Mouse (Mus musculus) embryo, embryonic 11.5 days (tissue): ENCODE measurements around the gene Tmem79.
"Not testable (repeated sequence)": the region's sequence is repeated elsewhere in the genome, so short reads cannot be mapped to it uniquely, and the experiment has no call there.

ENCODE experiments used
- DNase-seq: peaks from one replicate; pipeline ENCODE4 v3.0.0-alpha.2; 2012; ENCODE audit warnings: low read depth, low spot score

Tmem79 gene

GRCm38 (mm10) chr3:88354396-88355165 is 18.6 kb upstream of the Tmem79 start:
- no peak for DNase-seq

GRCm38 (mm10) chr3:88352907-88353306 is 17.0 kb upstream of the Tmem79 start:
- no peak for DNase-seq

GRCm38 (mm10) chr3:88350732-88351131 is 14.8 kb upstream of the Tmem79 start:
- no peak for DNase-seq

- no peak for DNase-seq
These were observed 3.1 kb upstream of the Tmem79 start for GRCm38 (mm10) chr3:88339006-88339405.

- DNase-seq: no peak
These were observed 2.4 kb upstream of the Tmem79 start for GRCm38 (mm10) chr3:88338316-88338715.

GRCm38 (mm10) chr3:88337367-88338020 is 1.5 kb upstream of the Tmem79 start:
- DNase-seq: no peak

GRCm38 (mm10) chr3:88335436-88336053 is 403 bp downstream of the Tmem79 start:
- no peak for DNase-seq

- DNase-seq: no peak
These were observed 979 bp downstream of the Tmem79 start for GRCm38 (mm10) chr3:88334902-88335435.

GRCm38 (mm10) chr3:88334029-88334658 is 1.8 kb downstream of the Tmem79 start:
- DNase-seq: no peak

GRCm38 (mm10) chr3:88331282-88331681 is 4.7 kb downstream of the Tmem79 start:
- DNase-seq: peak; percentile 14

GRCm38 (mm10) chr3:88328956-88329355 is 7.0 kb downstream of the Tmem79 start:
- DNase-seq: no peak

- peak; percentile 32 for DNase-seq
These were observed 11.0 kb downstream of the Tmem79 start, which contains the start of gene Glmp for GRCm38 (mm10) chr3:88324951-88325405. TSS of gene Glmp (plus strand) at chr3:88325023.

- DNase-seq: no peak
These were observed 36.8 kb downstream of the Tmem79 start for GRCm38 (mm10) chr3:88299172-88299571.

- peak; percentile 11 for DNase-seq
These were observed 38.6 kb downstream of the Tmem79 start for GRCm38 (mm10) chr3:88297321-88297851.

- DNase-seq: peak; percentile 99
These were observed 39.2 kb downstream of the Tmem79 start, which contains the start of the genes Tsacc and Cct3 for GRCm38 (mm10) chr3:88296561-88297318. TSS of gene Tsacc (minus strand) at chr3:88296999. TSS of gene Cct3 (plus strand) at chr3:88297116.

- no peak for DNase-seq
These were observed 39.8 kb downstream of the Tmem79 start for GRCm38 (mm10) chr3:88296110-88296560.

GRCm38 (mm10) chr3:88295272-88295671 is 40.7 kb downstream of the Tmem79 start:
- DNase-seq: not testable (repeated sequence)

GRCm38 (mm10) chr3:88291970-88292369 is 44.0 kb downstream of the Tmem79 start:
- no peak for DNase-seq

GRCm38 (mm10) chr3:88288133-88288713 is 47.7 kb downstream of the Tmem79 start:
- DNase-seq: not testable (repeated sequence)

- no peak for DNase-seq
These were observed 48.8 kb downstream of the Tmem79 start, which contains the start of gene Gm38392 for GRCm38 (mm10) chr3:88287110-88287509. TSS of gene Gm38392 (minus strand) at chr3:88287210.
